Mouse (Mus musculus): ENCODE measurements at regions not wholly inside any gene's neighbourhood (a gene's known extent, or its start where the extent isn't known, plus 50 kb on each side); places are given as distances from the start of the nearest gene placed in this dataset.

GRCm38 (mm10) chr13:110866713-110867112 lies 388.1 kb upstream of the Actbl2 start:
- no peak for DNase-seq
- H3K27ac ChIP-seq (ENCODE audit: insufficient read depth, low read length), result no peak overlapping the region
- 34% methylated on average over 2 of the region's 2 CpGs for WGBS
- no peaks in the 10 kb centered on the region; the same call in 1 of the 2 replicates for H3K27me3 ChIP-seq (ENCODE audit: control insufficient read depth, insufficient read depth, low read length)
- H3K4me3 ChIP-seq (replicated peaks; ENCODE audit: insufficient read depth, low read depth, low read length), result no peak overlapping the region
- no peaks in the 10 kb centered on the region for H3K4me1 ChIP-seq (ENCODE audit: control insufficient read depth, insufficient read depth, low read length)
- TF ChIP-seq POLR2A (IDR thresholded peaks at IDR 0.05; ENCODE audit: borderline replicate concordance, insufficient read depth, low read length), result no peak
- TF ChIP-seq CTCF (IDR thresholded peaks at IDR 0.05; ENCODE audit: borderline replicate concordance, insufficient read depth, low read depth, low read length), result no peak

- no peak overlapping the region for H3K4me3 ChIP-seq (replicated peaks; ENCODE audit: insufficient read depth, low read depth, low read length)
- TF ChIP-seq CTCF (IDR thresholded peaks at IDR 0.05; ENCODE audit: borderline replicate concordance, insufficient read depth, low read depth, low read length) (no peak), POLR2A (IDR thresholded peaks at IDR 0.05; ENCODE audit: borderline replicate concordance, insufficient read depth, low read length) (no peak)
- no peak overlapping the region for H3K27ac ChIP-seq (ENCODE audit: insufficient read depth, low read length)
- 31% methylated on average over 4 of the region's 4 CpGs for WGBS
- no peaks in the 10 kb centered on the region for H3K27me3 ChIP-seq (ENCODE audit: control insufficient read depth, insufficient read depth, low read length)
- H3K4me1 ChIP-seq (ENCODE audit: control insufficient read depth, insufficient read depth, low read length), result no peaks in the 10 kb centered on the region
- DNase-seq, result no peak
These were observed 383.6 kb upstream of the Actbl2 start for GRCm38 (mm10) chr13:110871125-110871775.

- Histone ChIP-seq H3K4me3 (replicated peaks; ENCODE audit: insufficient read depth, low read depth, low read length) (no peak overlapping the region), H3K27me3 (ENCODE audit: control insufficient read depth, insufficient read depth, low read length) (no peaks in the 10 kb centered on the region), H3K27ac (ENCODE audit: insufficient read depth, low read length) (no peak overlapping the region), H3K4me1 (ENCODE audit: control insufficient read depth, insufficient read depth, low read length) (no peaks in the 10 kb centered on the region)
- WGBS, result 33% methylated on average over 1 of the region's 1 CpGs
- TF ChIP-seq CTCF (IDR thresholded peaks at IDR 0.05; ENCODE audit: borderline replicate concordance, insufficient read depth, low read depth, low read length) (no peak), POLR2A (IDR thresholded peaks at IDR 0.05; ENCODE audit: borderline replicate concordance, insufficient read depth, low read length) (no peak)
- DNase-seq, result peak in 1 of 2 experiments; percentile 6
These were observed 383.1 kb upstream of the Actbl2 start for GRCm38 (mm10) chr13:110871776-110872135.

DNA sequence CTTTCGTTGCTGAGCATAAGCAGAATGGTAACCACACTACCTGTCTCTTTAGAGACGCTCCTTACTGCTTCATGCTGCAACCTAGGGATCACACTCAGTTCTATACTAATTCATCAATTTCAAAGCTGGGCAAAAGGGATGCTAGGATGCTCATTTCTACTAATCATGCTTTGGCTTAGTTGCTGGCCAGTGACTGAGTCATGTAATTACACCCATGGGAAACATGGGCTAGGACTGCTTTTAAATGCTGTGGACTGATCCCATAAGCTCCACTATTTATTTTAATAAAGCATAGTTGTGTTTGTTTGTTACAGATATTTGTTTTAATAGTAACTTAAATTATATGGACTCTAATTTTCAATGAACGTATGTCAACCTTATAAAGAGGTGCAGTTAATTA lies 373.2 kb upstream of the Actbl2 start:
- TF ChIP-seq POLR2A (IDR thresholded peaks at IDR 0.05; ENCODE audit: borderline replicate concordance, insufficient read depth, low read length) (no peak), CTCF (IDR thresholded peaks at IDR 0.05; ENCODE audit: borderline replicate concordance, insufficient read depth, low read depth, low read length) (no peak)
- no peak for DNase-seq
- 92% methylated on average over 3 of the region's 3 CpGs for WGBS

DNA sequence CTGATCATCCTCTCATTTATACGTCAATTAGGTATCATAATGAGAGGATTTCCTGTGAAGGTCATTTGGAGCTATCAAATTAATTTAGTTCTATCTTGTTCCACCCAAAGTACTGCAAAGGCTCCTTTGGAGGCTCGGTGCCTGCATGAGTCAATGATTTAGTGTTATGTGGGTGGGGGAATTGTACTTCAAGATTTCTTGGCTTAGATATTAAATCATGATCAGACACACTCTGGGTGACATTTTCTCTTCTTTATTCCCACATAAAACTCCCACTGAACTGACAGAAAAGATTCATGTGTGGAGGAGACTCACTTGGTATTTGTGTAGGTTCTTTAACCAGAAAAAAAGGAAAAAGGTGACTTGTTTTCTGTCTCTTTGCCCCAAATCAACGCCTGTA lies 372.6 kb upstream of the Actbl2 start:
- TF ChIP-seq CTCF (IDR thresholded peaks at IDR 0.05; ENCODE audit: borderline replicate concordance, insufficient read depth, low read depth, low read length), result no peak
- Histone ChIP-seq H3K27ac (ENCODE audit: insufficient read depth, low read length) (no peak overlapping the region), H3K4me1 (ENCODE audit: control insufficient read depth, insufficient read depth, low read length) (no peaks in the 10 kb centered on the region), H3K27me3 (ENCODE audit: control insufficient read depth, insufficient read depth, low read length) (no peaks in the 10 kb centered on the region), H3K4me3 (replicated peaks; ENCODE audit: insufficient read depth, low read depth, low read length) (no peak overlapping the region)
- no peak for DNase-seq
- 85% methylated on average over 3 of the region's 3 CpGs for WGBS

More for the DNA sequence above, 373.2 kb upstream of the Actbl2 start:
- H3K4me1 ChIP-seq (ENCODE audit: control insufficient read depth, insufficient read depth, low read length), result no peaks in the 10 kb centered on the region
- H3K27me3 ChIP-seq (ENCODE audit: control insufficient read depth, insufficient read depth, low read length), result no peaks in the 10 kb centered on the region
- H3K27ac ChIP-seq (ENCODE audit: insufficient read depth, low read length), result no peak overlapping the region
- no peak overlapping the region for H3K4me3 ChIP-seq (replicated peaks; ENCODE audit: insufficient read depth, low read depth, low read length)

DNA sequence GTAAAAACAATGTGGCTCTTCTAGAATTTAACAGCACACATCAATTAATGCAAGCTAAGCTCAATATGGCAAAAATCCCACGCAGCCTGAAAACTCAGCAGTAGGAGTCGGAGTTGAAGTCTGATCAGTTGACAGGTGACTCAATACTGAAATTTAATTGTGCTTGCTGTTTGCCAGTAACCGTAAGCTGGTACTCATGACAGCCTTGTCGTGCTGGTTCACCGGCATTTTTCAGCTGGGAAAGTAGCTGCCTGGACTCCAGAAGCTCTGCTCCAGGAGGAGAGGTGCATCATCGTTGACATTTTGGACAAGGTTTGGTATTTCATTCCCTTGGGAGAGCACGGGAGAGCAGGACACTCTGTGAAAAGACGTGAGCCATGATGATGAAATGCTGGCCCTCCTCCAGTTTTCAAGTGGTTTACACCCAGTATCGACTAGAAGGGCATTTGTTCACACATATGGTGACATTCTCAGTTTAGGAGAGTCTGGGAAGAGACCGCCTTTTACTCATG lies 372.1 kb upstream of the Actbl2 start:
- TF ChIP-seq POLR2A (IDR thresholded peaks at IDR 0.05; ENCODE audit: borderline replicate concordance, insufficient read depth, low read length) (no peak), CTCF (IDR thresholded peaks at IDR 0.05; ENCODE audit: borderline replicate concordance, insufficient read depth, low read depth, low read length) (no peak)
- WGBS, result 17% methylated on average over 10 of the region's 10 CpGs
- no peaks in the 10 kb centered on the region for H3K4me1 ChIP-seq (ENCODE audit: control insufficient read depth, insufficient read depth, low read length)
- H3K27ac ChIP-seq (ENCODE audit: insufficient read depth, low read length), result no peak overlapping the region
- H3K27me3 ChIP-seq (ENCODE audit: control insufficient read depth, insufficient read depth, low read length), result no peaks in the 10 kb centered on the region
- DNase-seq, result peak in 1 of 2 experiments; percentile 13
- no peak overlapping the region for H3K4me3 ChIP-seq (replicated peaks; ENCODE audit: insufficient read depth, low read depth, low read length)

DNA sequence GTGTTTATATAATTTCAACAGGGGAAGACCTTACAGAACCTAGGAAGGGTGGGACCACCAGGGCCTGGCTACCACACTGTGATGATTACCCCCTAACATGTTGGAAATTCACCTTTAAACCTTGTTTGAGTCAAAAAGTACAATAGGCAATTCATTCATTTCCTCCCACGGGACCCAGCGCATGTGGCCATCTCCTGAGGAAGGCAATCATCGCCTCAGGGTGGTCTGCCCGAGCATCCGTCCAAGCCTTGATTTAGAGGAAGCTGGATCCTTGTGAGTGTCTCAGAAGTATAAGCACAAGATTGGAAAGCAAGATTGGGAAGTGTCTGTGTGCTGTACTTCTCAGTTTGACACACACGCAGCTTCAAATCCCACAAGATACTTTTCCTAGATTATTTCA lies 360.9 kb upstream of the Actbl2 start:
- TF ChIP-seq CTCF (IDR thresholded peaks at IDR 0.05; ENCODE audit: borderline replicate concordance, insufficient read depth, low read depth, low read length) (no peak), POLR2A (IDR thresholded peaks at IDR 0.05; ENCODE audit: borderline replicate concordance, insufficient read depth, low read length) (no peak)
- 78% methylated on average over 6 of the region's 6 CpGs for WGBS
- Histone ChIP-seq H3K4me1 (ENCODE audit: control insufficient read depth, insufficient read depth, low read length) (no peaks in the 10 kb centered on the region), H3K4me3 (replicated peaks; ENCODE audit: insufficient read depth, low read depth, low read length) (no peak overlapping the region), H3K27me3 (ENCODE audit: control insufficient read depth, insufficient read depth, low read length) (no peaks in the 10 kb centered on the region), H3K27ac (ENCODE audit: insufficient read depth, low read length) (no peak overlapping the region)
- DNase-seq, result no peak

- Histone ChIP-seq H3K4me1 (ENCODE audit: control insufficient read depth, insufficient read depth, low read length) (no peaks in the 10 kb centered on the region), H3K4me3 (replicated peaks; ENCODE audit: insufficient read depth, low read depth, low read length) (no peak overlapping the region), H3K27me3 (ENCODE audit: control insufficient read depth, insufficient read depth, low read length) (no peaks in the 10 kb centered on the region), H3K27ac (ENCODE audit: insufficient read depth, low read length) (no peak overlapping the region)
- no peak for DNase-seq
- TF ChIP-seq CTCF (IDR thresholded peaks at IDR 0.05; ENCODE audit: borderline replicate concordance, insufficient read depth, low read depth, low read length) (no peak), POLR2A (IDR thresholded peaks at IDR 0.05; ENCODE audit: borderline replicate concordance, insufficient read depth, low read length) (no peak)
- 89% methylated on average over 6 of the region's 6 CpGs for WGBS
These were observed 359.5 kb upstream of the Actbl2 start for GRCm38 (mm10) chr13:110895349-110895748.
